Mouse (Mus musculus): ENCODE results near the gene Kif2c.

Gene Kif2c

DNA sequence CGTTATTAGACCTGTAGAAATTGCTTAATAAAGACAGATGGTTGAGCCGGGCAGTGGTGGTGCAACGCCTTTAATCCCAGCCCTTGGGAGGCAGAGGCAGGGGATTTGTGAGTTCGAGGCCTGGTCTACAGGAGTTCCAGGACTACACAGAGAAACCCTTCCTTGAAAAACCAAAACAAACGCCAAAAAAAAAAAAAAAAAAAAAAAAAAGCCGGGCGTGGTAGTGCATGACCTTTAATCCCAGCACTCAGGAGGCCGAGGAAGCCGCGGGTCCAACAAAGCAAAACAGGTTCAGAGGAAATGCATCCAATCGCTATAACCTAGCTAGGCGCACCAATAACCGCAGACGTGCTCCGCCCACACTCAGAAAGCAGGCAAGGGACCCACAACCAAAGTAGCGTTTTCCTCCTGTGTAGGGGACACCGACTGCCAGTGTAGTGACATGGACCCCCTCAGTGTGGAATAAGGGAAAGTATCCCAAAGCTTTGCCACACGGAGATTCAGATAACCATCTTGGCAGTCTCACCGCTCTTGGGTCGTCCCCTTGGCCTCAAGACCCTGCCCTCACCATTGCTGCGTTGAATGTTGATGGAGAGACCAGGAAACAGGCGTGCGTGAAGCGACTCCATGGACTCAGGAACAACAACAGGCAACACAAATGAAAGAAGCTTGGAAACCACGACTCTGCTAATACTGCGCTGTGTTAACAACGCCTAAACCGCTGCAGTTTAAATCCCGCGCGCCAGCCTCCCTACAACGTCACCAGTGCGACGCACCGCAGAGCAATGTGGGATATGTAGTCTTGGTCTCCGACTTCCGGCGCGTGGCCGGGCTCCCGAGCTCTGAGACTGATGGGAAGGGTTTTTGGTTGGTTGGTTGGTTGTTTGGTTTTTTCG, at the start of gene Kif2c:
TSS of gene Kif2c (minus strand) at position 777 of the 896 bp plus-strand sequence.
- DNase-seq: peak; percentile 94

DNA sequence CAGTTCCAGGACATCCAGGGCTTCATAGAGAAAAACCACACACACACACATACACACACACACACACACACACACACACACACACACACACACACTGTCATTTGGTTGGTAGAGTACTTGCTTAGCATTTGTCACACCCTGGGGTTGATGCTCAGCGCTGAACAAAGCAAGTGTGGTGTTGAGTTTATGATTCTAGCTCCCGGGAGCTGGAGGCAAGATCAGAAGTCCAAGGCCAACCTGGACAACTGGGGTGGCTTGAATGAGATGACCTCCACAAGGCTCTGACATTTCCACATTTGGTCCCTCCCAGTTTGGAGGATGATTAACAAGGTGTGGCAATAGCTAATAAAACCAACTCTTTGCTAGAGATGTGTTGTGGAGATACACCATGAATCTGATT, 48.8 kb upstream of the Kif2c start:
- DNase-seq: no peak

DNA sequence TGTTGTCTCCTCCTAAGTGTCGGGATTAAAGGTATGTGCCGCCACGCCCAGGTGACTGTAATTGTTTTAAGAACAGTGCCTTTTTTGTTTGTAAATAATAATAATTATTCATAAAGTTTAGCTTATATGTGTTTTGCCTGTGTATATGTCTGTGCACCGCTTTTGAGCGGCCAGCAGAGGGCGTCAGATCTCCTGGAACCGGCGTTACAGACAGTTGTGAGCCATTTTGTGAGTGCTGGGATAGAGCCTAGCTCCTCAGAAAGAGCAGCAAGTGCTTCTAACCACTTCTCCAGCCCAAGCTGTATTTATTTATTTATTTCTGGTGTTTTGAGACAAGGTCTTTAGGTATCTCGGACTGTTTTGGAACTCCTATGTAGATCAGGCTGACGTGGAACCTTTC, 47.9 kb upstream of the Kif2c start:
- no peak for DNase-seq

DNA sequence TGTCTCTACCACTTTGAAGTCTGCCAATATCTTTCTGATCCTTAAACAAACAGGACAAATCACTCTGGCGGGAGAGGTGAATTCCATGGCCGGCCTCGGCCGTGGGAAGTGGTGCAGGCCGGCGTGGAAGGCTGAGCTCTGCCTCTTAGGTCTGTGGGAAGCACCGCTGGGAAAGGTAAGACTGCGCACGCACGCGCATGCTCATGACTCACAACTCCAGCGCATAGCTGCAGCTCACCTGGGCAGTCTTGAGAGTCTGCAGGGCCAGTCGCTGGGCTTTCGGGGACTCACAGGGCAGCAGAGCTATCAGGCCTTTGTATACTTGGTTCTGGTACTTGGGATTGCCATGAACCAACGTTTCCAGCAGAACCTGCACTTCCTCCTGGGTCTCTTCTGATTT, 47.2 kb upstream of the Kif2c start:
- DNase-seq: no peak

DNA sequence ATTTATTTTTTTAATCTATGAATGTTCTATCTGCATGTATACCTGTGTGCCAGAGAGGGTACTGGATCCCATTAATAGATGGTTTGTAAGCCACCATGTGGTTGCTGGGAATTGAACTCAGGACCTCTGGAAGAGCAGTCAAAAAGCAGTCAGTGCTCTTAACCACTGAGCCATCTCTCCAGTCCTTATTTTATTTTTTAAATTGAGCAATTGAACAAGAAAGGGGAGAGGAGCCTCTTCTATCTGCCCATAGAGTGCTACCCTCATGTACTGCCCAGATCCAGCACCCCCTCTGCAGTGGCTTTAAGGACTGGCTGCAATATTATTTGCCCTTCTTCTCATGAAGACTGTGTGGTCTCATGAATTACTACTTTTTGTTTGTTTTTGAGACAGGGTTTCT, 42.8 kb upstream of the Kif2c start:
- no peak for DNase-seq

DNA sequence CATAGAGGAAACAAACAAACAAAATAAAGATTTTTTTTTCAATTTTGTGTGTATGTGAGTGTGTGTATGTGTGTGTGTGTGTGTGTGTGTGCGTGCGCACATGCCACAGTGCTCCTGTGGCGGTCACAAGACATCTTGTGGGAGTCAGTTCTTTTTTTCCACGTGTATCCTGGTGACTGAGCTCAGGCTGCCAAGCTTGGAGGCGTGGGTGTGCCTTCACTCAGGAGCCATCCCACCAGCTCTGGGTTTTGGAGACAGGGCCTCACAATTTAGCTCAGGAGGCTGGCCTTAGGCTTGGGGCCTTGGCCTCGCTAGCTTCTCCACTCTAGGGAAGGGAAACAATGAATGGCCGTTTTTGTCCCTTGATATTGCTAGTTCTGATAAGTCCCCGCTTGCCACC, 41.7 kb upstream of the Kif2c start:
- DNase-seq: no peak

DNA sequence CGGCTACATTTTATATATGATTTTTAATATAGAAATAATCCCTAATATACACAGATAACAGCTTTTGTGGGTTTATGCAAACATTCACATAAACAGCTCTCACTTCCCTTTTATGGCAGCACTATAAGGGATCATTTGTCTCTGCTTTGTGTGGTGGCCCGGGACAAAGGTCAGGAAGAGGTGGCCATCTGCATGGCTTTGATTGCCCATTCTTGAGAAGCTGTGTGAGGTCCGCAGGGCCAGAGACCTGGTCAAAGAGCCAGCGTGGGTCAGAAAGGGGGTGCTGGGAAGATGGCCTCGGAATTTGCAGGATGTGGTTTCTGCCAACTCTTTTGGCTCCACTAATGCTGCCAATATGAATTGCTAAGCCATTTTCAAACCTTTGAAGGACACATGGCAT, 40.6 kb upstream of the Kif2c start:
- no peak for DNase-seq

DNA sequence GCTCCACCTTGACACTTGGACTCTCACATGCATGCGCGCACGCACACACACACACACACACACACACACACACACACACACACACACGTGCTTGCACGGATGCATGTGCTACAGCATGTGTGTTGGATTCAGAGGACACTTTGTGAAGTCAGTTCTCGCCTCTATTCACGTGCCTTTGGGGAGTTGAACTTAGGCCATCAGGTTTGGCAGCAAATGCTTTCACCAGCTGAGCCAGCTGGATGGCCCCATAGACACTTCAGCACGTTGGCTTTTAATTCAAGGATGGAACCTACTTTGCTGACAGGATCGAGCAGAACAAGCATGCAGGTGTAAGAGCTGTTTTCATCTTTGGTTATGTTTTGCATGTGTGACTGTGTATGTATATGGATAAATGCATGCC, 39.4 kb upstream of the Kif2c start:
- no peak for DNase-seq

DNA sequence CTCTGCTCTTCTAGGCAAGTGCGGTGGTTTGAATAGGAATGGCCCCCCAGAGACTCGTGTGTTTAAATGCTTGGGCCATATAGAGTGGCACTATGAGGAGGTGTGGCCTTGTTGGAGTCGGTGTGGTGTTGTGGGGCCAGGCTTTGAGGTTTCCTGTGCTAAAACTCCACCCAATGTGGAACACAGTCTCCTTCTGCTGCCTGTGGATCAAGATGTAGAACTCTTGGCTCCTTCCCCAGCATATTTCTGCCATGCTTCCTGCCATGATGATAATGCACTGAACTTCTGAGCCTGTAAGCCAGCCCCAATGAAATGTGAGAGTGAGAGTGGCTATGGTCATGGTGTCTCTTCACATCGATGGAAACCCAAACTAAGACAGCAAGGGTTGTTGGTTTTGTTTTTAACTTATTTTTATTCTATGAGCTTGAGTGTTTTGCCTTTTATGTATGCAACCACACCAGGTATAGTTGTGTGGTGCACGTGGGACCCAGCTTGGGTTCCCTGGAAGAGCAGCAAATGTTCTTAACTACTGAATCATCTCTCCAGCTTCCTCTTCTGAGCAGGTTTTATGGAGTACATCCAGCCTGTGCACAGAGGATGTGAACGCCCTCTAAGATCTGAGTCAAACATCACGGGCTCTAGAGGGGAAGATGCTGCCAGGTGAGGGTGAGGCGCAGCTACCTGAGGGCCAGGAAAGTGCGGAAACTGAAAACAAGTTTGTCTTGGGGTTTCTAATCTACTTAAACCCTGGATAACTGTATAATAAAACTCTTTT, 38.5 kb upstream of the Kif2c start:
- no peak for DNase-seq

DNA sequence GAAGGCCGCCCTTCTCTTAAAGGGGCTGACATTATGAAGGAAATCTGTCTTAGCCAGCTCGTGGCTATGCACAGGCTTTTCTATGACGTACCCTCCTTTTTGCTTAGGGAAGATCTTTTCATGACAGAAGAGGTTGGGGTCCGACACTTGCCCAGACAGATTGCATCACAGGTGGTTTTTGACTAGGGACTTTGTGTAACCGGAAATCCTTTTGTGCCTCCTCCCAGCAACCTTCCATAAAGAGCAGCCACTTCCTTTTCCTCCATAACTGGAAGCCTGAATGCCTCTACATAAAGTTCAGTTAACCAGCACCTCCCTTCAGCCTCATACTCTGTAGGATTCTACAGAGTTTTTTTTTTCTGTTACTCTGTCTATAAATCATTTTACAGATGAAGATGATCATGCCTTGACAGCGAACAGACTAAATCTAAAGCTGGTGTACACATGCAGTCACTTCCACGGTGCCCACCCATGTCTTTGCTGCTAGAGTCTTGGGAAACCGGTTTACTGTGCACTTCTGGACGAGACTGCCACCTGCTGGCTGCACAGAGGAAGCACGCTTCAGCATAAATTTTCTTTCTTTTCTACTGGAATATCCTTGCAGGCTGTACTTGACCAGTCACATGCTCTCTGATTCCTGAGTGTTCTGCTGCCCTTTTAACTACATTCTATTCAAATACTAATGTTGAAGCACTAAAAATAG, 36.2 kb upstream of the Kif2c start:
- DNase-seq: peak; percentile 68

DNA sequence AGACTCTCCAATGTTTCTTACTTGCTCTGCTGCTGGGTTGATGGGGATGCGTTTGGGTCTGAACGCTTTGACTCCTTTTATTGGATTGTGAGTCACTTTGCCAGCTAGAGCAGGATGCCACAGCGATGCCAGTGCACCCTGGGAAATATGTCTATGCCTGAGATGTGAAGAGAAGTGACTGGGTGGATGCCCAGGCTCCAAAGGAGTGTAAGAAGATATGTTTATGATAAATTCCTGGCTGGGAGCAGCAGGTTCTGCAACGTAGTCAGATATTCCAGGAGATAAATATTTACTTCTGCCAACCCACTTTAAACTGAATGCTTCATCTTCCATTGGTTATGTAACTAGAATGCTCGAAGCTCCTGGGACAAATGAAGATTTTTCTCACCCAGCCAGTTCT, 34.6 kb upstream of the Kif2c start:
- no peak for DNase-seq

DNA sequence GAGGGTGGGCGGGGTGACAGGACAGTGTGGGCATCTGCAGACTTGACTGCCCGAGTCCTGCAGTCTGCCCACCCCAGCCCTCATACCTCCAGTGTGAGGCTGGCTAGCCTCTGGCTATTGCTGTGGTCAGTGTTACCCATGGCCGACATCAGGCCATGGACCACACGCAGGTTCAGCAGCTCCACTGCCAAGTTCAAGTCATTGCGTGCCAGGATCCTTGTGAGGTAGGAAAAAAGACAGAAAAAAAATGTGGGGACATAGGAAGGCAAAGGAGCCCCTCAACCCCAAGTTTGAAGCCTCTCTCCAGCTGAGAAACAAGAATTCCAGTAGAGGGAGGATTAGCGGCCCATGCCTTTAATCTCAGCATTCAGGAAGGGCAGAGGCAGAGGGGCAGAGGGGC, 31.8 kb upstream of the Kif2c start:
- no peak for DNase-seq

DNA sequence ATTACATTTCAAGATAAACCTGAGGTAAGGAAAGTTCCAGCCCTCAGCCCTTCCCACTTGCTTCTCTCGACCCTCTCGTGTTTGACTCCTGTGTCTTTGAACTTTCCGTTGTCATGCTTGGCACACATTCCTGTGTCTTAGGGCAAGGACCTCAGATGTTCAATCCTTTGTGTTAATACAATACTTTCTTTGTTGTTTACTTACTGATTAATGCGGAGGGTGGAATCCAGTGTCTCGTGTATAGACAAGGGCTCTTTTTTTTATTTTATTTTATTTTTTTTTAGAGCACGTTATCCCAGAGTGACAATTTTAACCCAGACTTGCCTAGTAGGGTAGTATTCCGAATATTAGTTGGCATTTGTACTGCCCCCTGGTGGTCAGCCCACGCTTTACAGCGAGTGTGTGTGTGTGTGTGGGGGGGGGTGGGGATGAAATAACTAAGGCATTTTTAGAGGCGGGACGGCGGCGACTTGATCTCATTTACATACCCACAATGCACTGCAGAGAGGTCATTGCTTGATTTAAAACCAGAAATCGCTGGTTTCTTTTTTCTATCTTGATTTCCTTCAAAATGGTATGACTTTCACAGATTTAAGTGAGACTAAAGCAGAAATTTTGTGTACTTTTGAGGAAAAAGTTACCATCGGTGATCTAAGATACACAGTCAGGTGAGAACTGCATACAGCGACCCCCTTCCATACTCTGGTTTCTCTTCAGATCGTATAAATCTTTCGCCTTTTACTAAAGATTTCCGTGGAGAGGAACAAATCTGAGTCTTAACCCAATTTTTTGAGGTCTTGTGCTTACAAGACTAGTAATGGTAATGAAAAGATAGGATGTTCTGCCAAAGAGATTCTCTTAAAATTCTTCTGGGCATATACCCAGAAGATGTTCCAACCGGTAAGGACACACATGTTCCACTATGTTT, 28.0 kb upstream of the Kif2c start:
- peak; percentile 87 for DNase-seq

DNA sequence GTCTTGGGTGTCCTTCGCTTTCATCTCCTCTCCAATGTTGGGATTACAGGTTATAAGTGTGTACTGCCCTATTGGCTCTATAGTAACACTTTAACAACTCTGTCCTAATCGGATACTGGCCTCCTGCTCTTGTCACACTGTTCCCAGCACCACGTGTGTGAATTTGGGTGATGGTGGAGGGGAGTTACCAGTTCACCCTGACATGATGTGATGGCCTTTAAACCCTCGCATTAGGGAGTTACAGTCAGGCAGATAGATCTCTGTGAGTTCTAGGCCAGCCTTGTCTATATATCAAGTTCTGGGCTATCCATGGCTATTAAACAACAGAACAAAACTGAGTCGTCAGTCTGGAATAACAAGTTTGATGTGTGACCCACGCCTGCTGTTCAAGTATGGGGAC, 27.2 kb upstream of the Kif2c start:
- no peak for DNase-seq

DNA sequence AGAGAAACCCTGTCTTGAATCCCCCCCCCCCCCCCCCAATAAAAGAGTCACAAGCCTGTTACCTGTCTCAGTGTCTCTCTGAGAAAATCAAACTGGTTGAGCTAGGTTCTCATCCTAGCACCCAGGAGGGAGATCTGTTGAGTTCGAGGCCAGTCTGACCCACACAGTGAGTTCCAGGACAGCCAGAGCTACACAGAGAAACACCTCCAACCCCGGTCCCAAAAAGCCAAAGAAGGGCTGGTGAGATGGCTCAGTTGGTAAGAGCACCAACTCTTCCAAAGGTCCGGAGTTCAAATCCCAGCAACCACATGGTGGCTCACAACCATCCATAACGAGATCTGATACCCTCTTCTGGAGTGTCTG, 20.5 kb upstream of the Kif2c start:
- no peak for DNase-seq

DNA sequence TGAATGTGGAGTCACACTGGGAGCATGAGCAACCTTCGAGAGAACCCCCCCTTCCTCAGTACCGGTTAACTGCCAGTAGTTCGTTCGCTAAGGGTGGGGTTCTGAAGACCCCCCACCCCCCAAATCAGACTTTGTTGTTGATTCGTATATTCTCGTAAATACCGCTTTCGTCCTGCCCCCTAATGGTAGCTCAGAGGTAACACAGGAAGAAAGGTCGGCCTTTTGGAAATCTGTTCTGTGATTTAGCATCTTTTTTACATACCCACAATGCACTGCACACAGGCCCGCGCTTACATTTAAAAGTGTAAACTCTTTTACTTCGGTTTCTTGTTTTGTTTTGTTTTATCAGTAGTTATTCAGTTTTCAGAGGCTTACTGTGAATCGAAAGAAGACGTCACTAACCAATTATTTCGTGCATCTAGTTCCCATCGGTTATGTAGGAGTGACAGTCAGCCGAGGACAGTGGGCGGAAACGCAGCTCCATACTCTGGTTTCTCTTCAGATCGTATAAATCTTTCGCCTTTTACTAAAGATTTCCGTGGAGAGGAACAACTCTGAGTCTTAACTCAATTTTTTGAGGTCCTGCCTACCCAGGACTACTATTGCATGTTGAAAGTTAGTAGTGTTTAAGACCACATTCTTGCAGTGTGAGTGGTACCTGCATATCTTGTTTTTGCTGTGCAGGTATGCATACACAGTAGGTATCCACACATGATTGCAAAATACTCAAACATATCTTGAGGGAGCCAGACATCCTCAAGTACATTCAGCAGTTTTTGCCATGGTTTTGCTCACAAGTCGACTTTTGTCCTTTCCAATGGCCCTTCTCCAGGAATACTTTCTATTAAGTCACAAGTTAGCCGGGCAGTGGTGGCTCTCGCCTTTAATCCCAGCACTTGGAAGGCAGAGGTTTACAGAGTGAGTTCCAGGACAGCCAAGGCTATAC, 19.9 kb upstream of the Kif2c start:
- DNase-seq: peak; percentile 65

DNA sequence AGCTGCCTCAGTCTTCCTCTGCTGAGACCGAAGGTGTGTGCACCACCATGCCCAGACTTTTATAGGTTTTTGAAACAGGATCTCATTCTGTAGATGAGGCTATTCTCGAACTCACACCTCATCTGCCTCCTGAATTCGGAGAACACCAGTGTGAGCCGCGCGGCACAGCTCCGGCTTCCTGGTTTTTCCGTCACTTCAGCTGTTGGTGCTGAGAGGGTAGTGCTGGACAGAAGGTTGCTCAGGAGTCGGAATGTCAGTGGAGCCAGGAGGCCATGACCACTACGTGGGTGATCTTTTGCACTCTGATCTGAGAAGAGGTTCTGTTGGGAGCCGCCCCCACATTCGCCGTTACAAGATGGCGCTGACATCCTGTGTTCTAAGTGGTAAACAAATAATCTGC, 9.4 kb upstream of the Kif2c start:
- DNase-seq: no peak

DNA sequence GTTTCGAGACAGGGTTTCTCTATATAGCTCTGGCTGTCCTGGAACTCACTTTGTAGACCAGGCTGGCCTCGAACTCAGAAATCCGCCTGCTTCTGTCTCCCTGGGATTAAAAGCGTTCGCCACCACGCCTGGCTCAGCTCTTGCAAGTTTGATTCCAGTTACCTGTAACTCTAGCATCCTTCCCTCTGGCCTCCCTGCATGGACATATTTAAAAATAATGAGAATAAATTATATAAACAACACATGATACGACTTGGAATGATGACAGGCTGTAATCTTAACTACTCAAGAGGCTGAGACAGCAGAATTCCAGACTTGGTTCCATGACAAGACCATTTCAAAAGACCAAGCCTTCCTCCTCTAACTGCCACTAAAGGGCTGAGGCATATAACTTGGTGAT, 8.2 kb upstream of the Kif2c start:
- DNase-seq: no peak

DNA sequence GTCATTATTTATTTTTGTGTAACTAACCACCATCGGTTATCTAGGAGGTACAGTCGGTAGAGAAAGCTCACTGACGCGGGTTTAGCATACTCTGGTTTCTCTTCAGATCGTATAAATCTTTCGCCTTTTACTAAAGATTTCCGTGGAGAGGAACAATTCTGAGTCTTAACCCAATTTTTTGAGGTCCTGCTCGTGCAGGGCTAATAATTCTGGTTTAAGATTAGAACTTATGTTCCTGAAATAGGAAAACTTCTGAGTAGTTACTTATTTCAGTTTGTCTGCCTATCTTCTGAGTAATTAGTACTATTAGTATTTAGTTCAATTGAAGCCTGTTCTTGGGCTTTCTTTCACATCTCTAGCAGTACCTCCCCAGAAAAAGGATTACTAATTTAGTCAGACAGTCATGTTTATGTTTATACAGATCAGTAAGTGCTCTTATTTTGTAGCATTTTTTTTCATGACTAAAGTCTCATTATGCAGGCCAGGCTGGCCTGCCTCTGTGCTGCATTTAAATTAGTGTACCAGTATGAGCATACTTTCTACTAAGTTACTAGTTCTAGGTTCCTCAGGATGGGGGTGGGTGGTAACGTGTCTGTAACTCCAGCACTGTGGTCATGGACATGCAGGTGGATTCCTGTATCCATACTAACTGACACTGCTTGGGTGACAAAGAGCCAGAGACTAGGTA, 7.6 kb upstream of the Kif2c start:
- peak; percentile 58 for DNase-seq

DNA sequence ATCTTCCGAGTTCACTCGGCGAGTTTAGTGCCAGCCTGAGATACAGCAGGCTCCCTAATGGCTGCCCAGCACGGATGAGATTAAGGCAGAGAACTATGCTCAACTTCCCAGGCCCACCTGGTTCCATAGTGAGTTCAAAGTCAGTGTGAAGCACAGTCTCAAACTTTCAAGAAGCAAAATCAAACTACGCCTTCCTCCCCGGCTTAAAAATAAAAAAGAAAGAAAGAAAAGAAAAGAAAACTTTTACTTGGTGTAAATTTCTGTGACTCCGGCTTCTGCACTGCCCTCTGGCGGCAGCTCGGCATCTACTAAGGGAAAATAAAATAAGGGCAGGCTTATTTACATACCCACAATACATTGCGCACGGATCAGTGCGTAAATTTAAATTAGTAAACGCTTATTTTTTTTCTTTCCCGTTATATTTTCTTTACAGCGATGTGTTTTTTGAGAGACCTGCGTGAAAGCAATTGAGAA, 7.0 kb upstream of the Kif2c start:
- peak; percentile 90 for DNase-seq

DNA sequence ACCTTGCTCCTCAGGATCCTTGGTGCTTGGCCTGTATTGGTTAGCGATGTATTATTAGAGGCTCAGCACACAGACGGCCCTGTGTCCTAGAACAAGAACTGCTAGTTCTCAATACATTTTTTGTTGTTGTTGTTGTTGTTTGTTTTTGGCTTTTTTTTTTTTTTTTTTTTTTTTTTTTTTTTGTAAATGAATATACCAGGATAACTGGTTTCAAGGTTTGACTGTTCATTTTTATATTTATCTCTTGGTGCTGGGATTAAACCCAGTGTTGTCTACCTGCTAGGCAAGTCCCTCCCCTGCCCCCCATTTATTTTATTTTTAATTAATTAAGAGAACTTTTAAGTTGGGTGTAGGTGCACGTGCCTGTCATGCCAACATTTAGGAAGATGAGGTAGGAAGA, 6.5 kb upstream of the Kif2c start:
- no peak for DNase-seq
